Mouse (Mus musculus): ENCODE results near the gene Gins1. TPM values are rescaled to one million over a fixed set of nuclear protein-coding genes. Genes with fewer than 3 reads are reported as not detected.

The Gins1 gene
- polyA plus RNA-seq (2015; fragmentation: Nextera tagmentation; extraction: Ambion mirVana) = 15.0 TPM in 2 replicates

DNA sequence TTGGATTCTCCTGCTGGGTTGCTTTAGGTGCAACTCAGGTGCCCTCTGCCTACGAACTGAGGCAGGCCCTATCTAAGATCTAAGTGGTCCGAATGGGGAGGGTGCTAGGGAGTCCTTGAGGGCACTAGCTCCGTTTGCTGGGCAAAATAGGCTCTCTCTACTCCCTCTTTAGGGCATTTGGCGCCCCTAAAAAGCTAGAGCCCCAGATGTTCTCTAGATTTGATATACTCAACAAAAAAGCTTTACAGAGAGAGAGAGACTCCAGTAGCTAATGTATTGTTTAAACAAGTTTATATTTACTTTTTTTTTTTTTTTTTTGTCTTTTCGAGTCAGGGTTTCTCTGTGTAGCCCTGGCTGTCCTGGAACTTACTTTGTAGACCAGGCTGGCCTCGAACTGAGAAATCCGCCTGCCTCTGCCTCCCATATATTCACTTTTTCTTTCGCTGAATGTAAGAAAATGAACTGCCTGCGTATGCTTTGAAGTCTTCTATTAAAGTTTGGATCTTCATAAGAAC, at the start of gene Gins1:
Gene Gins1, plus strand, starts transcription at position 465 of the 515 bp plus-strand sequence.
- no peak for ATAC-seq (replicated peaks)
- H3K27ac ChIP-seq = peak within 1 kb of the TSS; percentile 91

DNA sequence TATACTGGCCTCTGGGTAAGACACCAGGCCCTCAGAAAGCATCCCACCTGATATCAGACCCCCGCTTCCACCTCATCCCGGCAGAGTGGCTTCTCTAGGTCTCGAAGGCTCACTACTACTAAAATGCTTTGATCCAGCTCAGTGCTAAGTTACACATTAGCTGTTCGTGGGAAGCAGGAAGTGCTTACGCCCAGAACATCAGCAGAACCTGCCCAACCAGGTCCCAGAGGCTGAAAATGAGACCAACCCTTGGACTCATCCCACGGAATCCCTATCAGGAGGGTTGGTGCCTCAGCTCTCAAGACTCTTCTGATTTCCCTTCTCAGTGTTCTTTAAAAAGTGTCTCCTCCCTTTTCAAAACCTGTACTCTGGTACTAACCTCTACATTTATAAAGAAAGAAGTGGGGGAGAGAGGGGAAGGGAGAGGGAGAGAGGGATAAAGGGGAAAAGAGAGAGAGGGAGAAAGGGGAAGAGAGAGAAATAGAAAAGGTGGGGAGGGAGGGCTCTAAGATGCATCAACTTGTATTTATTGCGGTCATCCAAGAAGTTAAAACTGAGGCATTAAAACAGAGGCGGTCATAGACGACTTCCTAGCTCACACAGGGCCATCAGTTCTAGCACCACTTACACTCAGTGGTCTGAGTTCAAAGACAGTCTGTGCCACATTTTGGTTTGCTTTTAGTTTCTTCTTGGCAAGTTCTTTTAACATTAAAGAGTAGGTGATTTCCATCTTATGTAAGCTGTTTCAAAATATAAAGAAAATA, 46.3 kb upstream of the Gins1 start:
- Histone ChIP-seq H3K36me3 (replicated peaks) (no peaks in the 10 kb centered on the region), H3K4me1 (0 out of 2 replicates have a peak, but pooled peaks cover 4% of the 10 kb centered on the region), H3K27ac (no peak overlapping the region), H3K9ac (no peak overlapping the region), H3K4me2 (no peak overlapping the region), H3K4me3 (no peak overlapping the region), H3K27me3 (replicated peaks) (no peaks in the 10 kb centered on the region), H3K9me3 (no peaks in the 10 kb centered on the region)
- WGBS = 92% methylated on average over 9 of the region's 9 CpGs
- no peak for ATAC-seq (replicated peaks)

More for the DNA sequence above, at the start of gene Gins1:
- no peaks in the 10 kb centered on the region for H3K36me3 ChIP-seq (replicated peaks)
- H3K4me1 ChIP-seq = peaks cover 22% of the 10 kb centered on the region
- H3K4me2 ChIP-seq = peak within 1 kb of the TSS; percentile 77
- H3K9me3 ChIP-seq = no peaks in the 10 kb centered on the region
- peak within 1 kb of the TSS; percentile 93 for H3K4me3 ChIP-seq
- 35% methylated on average over 9 of the region's 9 CpGs for WGBS
- peak within 1 kb of the TSS; percentile 93 for H3K9ac ChIP-seq
- no peaks in the 10 kb centered on the region for H3K27me3 ChIP-seq (replicated peaks)

DNA sequence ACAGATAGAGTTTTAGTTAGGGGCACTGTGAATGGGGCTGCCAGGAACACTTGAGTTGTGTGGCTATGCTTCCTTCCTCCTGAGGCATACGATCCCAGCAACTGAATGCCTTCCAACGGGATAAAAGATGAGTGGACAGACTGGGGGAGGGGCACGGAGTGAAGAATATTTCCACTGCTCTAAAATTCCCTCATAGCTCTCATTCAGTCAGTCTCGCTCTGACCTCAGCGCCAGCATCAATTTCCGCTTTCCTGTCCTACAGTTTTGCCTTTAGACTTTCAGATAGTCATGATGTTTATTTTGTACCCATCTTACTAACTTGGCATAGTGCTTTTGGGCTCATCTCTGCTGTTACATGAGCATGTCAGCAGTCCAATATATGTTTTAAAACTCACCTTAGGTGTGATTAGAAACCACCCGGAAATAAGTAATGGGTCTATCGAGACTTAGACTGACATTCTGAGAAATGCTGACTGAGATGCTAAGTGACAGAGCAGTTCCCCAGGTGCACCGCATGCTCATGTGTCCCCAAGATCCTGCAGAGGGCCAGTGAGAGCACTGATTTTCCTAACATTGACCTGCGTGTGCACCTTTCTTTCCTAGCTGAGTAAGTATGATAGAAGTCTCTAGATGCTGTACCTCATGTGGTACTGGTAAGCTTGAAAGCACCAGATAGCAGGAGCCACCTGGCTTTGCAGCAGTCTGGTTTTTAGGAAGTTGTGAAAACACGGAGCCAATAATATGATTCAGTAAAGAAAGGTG, 45.3 kb upstream of the Gins1 start:
- no peaks in the 10 kb centered on the region for H3K9me3 ChIP-seq
- no peak overlapping the region for H3K4me3 ChIP-seq
- H3K4me2 ChIP-seq = no peak overlapping the region
- H3K36me3 ChIP-seq (replicated peaks) = no peaks in the 10 kb centered on the region
- 0 out of 2 replicates have a peak, but pooled peaks cover 2% of the 10 kb centered on the region for H3K4me1 ChIP-seq
- H3K27me3 ChIP-seq (replicated peaks) = no peaks in the 10 kb centered on the region
- H3K27ac ChIP-seq = no peak overlapping the region
- ATAC-seq (replicated peaks) = no peak
- no peak overlapping the region for H3K9ac ChIP-seq
- WGBS = 82% methylated on average over 11 of the region's 11 CpGs

DNA sequence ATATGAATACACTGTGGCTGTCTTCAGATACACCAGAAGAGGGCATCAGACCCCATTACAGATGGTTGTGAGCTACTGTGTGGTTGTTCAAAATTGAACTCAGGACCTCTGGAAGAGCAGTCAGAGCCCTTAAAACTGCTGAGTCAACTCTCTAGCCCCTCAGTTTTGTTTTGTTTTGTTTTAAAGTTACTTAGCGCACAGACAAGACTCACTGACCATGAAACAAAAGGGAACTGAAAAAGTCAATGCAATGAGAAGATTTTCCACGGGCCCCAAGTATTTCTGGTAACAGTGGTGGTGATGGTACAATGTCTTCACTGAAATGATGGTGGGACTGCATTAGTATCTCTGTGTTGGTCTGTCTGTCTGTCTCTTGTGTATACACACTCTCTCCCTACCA, 44.1 kb upstream of the Gins1 start:
- ATAC-seq (replicated peaks) = no peak
- Histone ChIP-seq H3K4me2 (no peak overlapping the region), H3K27ac (no peak overlapping the region), H3K36me3 (replicated peaks) (no peaks in the 10 kb centered on the region), H3K9me3 (no peaks in the 10 kb centered on the region), H3K4me3 (no peak overlapping the region), H3K4me1 (no peaks in the 10 kb centered on the region), H3K9ac (no peak overlapping the region), H3K27me3 (replicated peaks) (no peaks in the 10 kb centered on the region)
- WGBS = 88% methylated on average over 2 of the region's 2 CpGs

DNA sequence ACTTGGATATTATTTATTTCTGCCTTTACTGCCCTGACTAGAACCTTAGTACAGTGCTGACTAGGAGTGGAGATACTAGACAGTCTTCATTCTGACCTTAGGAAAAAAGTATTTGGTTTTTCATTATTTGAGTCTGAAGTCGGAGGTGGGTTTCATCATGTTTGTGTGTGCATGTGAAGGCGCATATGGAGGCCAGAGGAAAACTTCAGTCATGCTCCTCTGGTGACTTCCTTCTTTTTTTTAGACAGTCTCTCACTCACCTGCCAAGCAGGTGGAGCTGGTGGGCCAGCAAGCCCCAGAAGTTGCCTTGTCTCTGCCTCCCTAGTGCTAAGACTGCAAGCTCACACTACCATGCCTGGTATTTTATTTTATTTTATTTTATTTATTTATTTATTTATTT, 38.2 kb upstream of the Gins1 start:
- Histone ChIP-seq H3K9me3 (no peaks in the 10 kb centered on the region), H3K4me2 (no peak overlapping the region), H3K4me1 (no peaks in the 10 kb centered on the region), H3K27ac (no peak overlapping the region), H3K9ac (no peak overlapping the region), H3K36me3 (replicated peaks) (no peaks in the 10 kb centered on the region), H3K4me3 (no peak overlapping the region), H3K27me3 (replicated peaks) (no peaks in the 10 kb centered on the region)
- WGBS = 94% methylated on average over 2 of the region's 2 CpGs
- ATAC-seq (replicated peaks) = no peak

DNA sequence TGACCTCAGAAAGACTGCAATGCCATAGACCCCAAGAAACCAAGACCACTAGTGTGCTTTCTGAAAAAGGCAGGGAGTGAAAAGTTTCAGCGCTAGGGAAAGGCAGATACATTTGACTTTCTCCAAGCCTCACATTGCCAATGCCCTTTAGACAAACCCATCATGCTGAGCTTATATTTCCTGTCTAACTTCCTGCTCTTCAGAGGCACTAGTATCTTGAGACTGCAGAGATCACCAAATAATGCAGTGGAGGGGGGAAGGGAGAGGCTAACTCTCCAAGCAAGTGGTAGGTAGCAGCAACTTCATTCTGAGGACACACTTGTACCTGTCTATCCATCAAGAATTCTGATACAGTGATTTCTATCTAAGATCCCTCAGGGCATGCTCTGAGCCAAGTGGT, 35.8 kb upstream of the Gins1 start:
- no peak overlapping the region for H3K27ac ChIP-seq
- H3K4me2 ChIP-seq = no peak overlapping the region
- no peak for ATAC-seq (replicated peaks)
- WGBS = 97% methylated on average over 1 of the region's 1 CpGs
- no peaks in the 10 kb centered on the region for H3K27me3 ChIP-seq (replicated peaks)
- H3K4me3 ChIP-seq = no peak overlapping the region
- H3K4me1 ChIP-seq = no peaks in the 10 kb centered on the region
- H3K9ac ChIP-seq = no peak overlapping the region
- no peaks in the 10 kb centered on the region for H3K9me3 ChIP-seq
- no peaks in the 10 kb centered on the region for H3K36me3 ChIP-seq (replicated peaks)

DNA sequence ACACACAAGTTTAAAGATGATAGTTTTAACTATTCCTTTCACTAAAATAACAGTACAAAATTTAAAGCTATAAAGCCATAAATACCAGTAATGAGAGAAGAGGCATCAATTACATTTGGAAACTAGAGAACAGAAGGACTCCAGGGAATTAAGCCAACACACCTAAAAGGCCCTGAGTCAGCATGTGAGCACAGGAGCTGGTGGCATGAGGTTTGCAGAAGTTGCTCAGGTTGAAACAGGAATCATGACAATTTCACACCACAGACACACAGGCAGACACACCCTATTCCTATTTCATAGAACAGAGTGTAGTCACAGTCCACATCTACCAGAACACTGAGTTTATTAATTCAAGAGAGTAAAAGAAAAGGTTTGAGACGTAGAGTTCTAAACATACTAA, 30.7 kb upstream of the Gins1 start:
- no peak overlapping the region for H3K9ac ChIP-seq
- H3K4me1 ChIP-seq = no peaks in the 10 kb centered on the region
- no peaks in the 10 kb centered on the region for H3K27me3 ChIP-seq (replicated peaks)
- WGBS = 90% methylated on average over 1 of the region's 1 CpGs
- no peak overlapping the region for H3K4me2 ChIP-seq
- no peak for ATAC-seq (replicated peaks)
- no peaks in the 10 kb centered on the region for H3K36me3 ChIP-seq (replicated peaks)
- no peak overlapping the region for H3K4me3 ChIP-seq
- no peak overlapping the region for H3K27ac ChIP-seq
- H3K9me3 ChIP-seq = no peaks in the 10 kb centered on the region

DNA sequence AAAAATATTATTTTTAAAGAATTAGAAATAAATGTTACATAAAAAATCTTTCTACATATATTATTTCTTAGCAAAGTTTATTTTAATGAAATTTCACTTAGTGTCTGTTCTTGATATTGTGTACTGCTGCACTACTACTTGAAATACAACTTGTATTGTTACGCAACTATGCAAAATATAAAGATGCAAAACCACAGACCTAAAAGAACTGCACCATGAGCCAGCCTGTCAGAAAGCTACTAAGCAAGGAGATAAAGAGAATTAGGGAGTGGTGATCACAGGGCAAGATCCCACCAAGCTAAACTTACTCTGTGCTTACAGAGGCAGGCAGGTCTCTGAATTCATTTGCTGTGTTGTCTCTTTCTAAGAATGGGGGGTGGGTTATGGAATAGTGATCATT, 30.0 kb upstream of the Gins1 start:
- H3K27ac ChIP-seq = no peak overlapping the region
- H3K4me2 ChIP-seq = no peak overlapping the region
- no peak for ATAC-seq (replicated peaks)
- 96% methylated on average over 1 of the region's 1 CpGs for WGBS
- no peaks in the 10 kb centered on the region for H3K9me3 ChIP-seq
- no peaks in the 10 kb centered on the region for H3K4me1 ChIP-seq
- H3K27me3 ChIP-seq (replicated peaks) = no peaks in the 10 kb centered on the region
- H3K36me3 ChIP-seq (replicated peaks) = no peaks in the 10 kb centered on the region
- H3K9ac ChIP-seq = no peak overlapping the region
- no peak overlapping the region for H3K4me3 ChIP-seq

DNA sequence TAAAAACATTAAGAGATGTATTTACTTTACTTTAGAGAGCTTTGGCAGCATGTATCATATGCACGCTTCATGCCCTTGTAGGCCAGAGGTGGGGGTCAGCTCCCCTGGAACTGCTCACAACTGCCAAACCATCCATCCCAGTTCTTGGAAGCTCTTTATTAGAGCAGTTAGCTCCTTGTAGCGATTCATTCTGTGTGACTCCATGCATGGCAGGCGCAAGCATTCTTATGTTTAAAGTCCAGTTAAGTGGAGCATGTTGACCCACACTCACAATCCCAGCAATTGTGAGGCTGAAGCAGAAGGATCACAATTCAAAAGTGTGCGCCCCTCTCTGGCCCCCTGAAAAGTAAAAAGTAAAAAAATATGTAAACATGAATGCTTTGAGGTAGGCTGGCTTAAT, 27.6 kb upstream of the Gins1 start:
- no peak for ATAC-seq (replicated peaks)
- WGBS = 84% methylated on average over 4 of the region's 4 CpGs
- no peak overlapping the region for H3K4me3 ChIP-seq
- no peaks in the 10 kb centered on the region for H3K4me1 ChIP-seq
- H3K9me3 ChIP-seq = no peaks in the 10 kb centered on the region
- no peak overlapping the region for H3K4me2 ChIP-seq
- H3K27ac ChIP-seq = no peak overlapping the region
- no peaks in the 10 kb centered on the region for H3K36me3 ChIP-seq (replicated peaks)
- no peak overlapping the region for H3K9ac ChIP-seq
- H3K27me3 ChIP-seq (replicated peaks) = no peaks in the 10 kb centered on the region

DNA sequence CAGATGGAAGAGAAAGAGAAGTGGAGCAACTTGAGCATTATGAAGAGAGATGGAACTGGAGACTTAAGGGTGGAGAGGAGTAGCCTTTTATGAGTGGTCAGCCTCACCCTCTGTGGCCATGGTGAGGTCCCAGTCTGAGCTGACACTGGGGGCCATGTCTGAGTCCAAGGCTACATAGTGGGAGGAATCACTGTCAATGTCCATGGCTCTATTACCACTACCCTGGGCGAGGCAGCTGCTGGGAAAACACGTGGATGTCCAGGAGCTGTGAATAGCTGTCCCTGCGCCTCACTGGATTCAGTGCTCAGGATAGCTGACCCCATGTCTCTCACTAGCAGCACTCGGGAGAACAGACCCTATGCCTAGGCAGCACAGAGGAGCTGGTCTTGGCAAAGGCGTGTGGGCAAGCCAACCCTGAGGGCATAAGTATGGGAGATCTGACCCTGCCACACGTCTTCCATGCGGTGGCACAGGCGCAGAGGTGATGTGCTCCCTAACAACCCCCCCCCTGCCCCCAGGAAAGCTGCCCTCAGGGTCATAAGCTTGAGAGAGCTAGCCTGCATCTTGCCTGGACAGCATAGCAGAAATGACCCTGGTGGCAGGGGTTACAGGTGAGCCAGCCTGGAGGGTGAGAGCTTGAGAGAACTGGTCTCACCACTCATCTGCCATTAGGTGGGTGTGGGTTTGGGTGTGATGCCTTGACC, 21.0 kb upstream of the Gins1 start:
- WGBS = 91% methylated on average over 8 of the region's 8 CpGs
- 0 out of 2 replicates have a peak, but pooled peaks have one; percentile 27 for ATAC-seq (replicated peaks)
- H3K9me3 ChIP-seq = no peaks in the 10 kb centered on the region

DNA sequence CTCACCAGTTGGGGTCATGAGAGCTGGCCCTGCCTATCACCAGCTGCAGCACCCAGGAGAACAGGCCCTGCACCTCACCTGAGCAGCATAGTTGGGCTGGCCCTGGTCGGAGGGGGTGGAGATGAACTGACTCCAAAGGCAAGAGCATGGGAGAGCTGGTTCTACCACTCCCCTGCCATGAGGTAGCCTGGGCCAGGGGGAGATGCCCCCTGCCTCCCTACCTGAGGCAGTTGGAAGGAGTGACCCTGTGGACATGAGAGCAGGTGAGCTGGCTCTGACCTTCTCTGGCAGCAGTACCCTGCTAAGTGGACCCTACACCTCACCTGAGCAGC, 20.5 kb upstream of the Gins1 start:
- no peaks in the 10 kb centered on the region for H3K27me3 ChIP-seq (replicated peaks)
- no peak overlapping the region for H3K4me3 ChIP-seq
- no peak overlapping the region for H3K9ac ChIP-seq
- peak; percentile 45; the same call in 1 of the 2 replicates for ATAC-seq (replicated peaks)
- no peaks in the 10 kb centered on the region for H3K36me3 ChIP-seq (replicated peaks)
- H3K27ac ChIP-seq = no peak overlapping the region
- H3K4me1 ChIP-seq = no peaks in the 10 kb centered on the region
- no peak overlapping the region for H3K4me2 ChIP-seq
- 100% methylated on average over 1 of the region's 1 CpGs for WGBS
- H3K9me3 ChIP-seq = no peaks in the 10 kb centered on the region

More for the DNA sequence above, 21.0 kb upstream of the Gins1 start:
- Histone ChIP-seq H3K27me3 (replicated peaks) (no peaks in the 10 kb centered on the region), H3K9ac (no peak overlapping the region), H3K4me2 (no peak overlapping the region), H3K36me3 (replicated peaks) (no peaks in the 10 kb centered on the region), H3K4me3 (no peak overlapping the region), H3K27ac (no peak overlapping the region), H3K4me1 (no peaks in the 10 kb centered on the region)

DNA sequence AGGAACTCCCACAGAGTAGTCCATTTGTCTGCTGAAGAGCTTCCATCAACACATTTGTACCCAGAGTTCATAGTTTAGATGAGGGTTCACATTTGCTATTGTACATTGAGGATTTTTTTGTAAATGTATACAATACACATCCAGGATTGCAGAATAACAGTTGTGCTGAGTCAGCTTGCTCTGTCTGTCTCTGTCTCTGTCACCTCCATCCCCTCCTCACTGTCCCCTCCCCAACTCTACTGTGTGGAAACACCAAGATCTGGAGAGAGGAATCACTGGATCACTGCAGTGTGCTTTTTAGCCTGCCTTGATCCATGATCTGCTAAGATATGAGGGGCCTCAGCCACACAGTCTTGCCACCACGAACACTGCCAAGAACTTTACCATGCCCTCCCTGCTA, 19.4 kb upstream of the Gins1 start:
- H3K9me3 ChIP-seq = no peaks in the 10 kb centered on the region
- H3K9ac ChIP-seq = no peak overlapping the region
- no peak overlapping the region for H3K4me3 ChIP-seq
- no peaks in the 10 kb centered on the region for H3K27me3 ChIP-seq (replicated peaks)
- 88% methylated on average over 1 of the region's 1 CpGs for WGBS
- H3K27ac ChIP-seq = no peak overlapping the region
- ATAC-seq (replicated peaks) = no peak
- no peaks in the 10 kb centered on the region for H3K36me3 ChIP-seq (replicated peaks)
- no peaks in the 10 kb centered on the region for H3K4me1 ChIP-seq
- H3K4me2 ChIP-seq = no peak overlapping the region

All from midbrain, embryonic 15.5 days (tissue).